Mouse (Mus musculus) megakaryocyte, adult 5-6 weeks (primary cell): ENCODE measurements at regions not wholly inside any gene's neighbourhood (a gene's known extent, or its start where the extent isn't known, plus 50 kb on each side); places are given as distances from the start of the nearest gene placed in this dataset.

Experiments used
- ATAC-seq: 2 replicates; pipeline ENCODE4 v1.8.0; 2016; ENCODE audit warnings: mild to moderate bottlenecking, inconsistent platforms; ENCODE audit not compliant: poor library complexity, severe bottlenecking

- ATAC-seq: no peak
Measured at GRCm38 (mm10) chr4:137104447-137105044, 55.9 kb upstream of the Zbtb40 start.

GRCm38 (mm10) chr4:137101169-137101568, 52.6 kb upstream of the Zbtb40 start:
- ATAC-seq: no peak

GRCm38 (mm10) chr4:137100756-137101155, 52.2 kb upstream of the Zbtb40 start:
- no peak for ATAC-seq
